Mouse (Mus musculus) neural tube, embryonic 11.5 days (tissue): ENCODE measurements around the gene Ifit1bl1. TPM values are rescaled to one million over a fixed set of nuclear protein-coding genes. Genes with fewer than 3 reads are reported as not detected.
"Not testable (repeated sequence)": the region's sequence is repeated elsewhere in the genome, so short reads cannot be mapped to it uniquely, and the experiment has no call there.

Experiments
- ATAC-seq: fragments of 200-750 bp; cut with Nextera tagmentation; 2 replicates; pipeline ENCODE4 v1.8.0; 2017; ENCODE audit warnings: moderate number of reproducible peaks, mild to moderate bottlenecking, moderate TSS enrichment, moderate library complexity; ENCODE audit not compliant: insufficient read depth, low FRiP score, low TSS enrichment
- DNase-seq: peaks from one replicate; pipeline ENCODE4 v3.0.0-alpha.2; 2015; ENCODE audit warnings: low spot score
- H3K27ac ChIP-seq: fragments of 300-500 bp; sonication (generic); 2 replicates; pipeline ENCODE4 v1.5.1; 2014; ENCODE audit warnings: low read depth, mild to moderate bottlenecking, low read length
- H3K27me3 ChIP-seq: fragments of 300-500 bp; sonication (generic); 2 replicates; pipeline ENCODE4 v1.6.1; 2014; ENCODE audit warnings: mild to moderate bottlenecking, low read length, mixed read lengths; ENCODE audit not compliant: control insufficient read depth, insufficient read depth
- H3K36me3 ChIP-seq: fragments of 300-500 bp; sonication (generic); 2 replicates; pipeline ENCODE4 v1.6.1; 2014; ENCODE audit warnings: mild to moderate bottlenecking, low read length, moderate library complexity, mixed read lengths; ENCODE audit not compliant: control insufficient read depth, insufficient read depth
- H3K4me1 ChIP-seq: fragments of 300-500 bp; sonication (generic); 2 replicates; pipeline ENCODE4 v1.6.1; 2014; ENCODE audit warnings: low read length, mixed read lengths; ENCODE audit not compliant: control insufficient read depth, insufficient read depth
- H3K4me2 ChIP-seq: fragments of 300-500 bp; sonication (generic); 2 replicates; pipeline ENCODE4 v1.6.1; 2014; ENCODE audit warnings: low read depth, mild to moderate bottlenecking, moderate library complexity
- H3K4me3 ChIP-seq: fragments of 300-500 bp; sonication (generic); 2 replicates; pipeline ENCODE4 v1.5.1; 2014; ENCODE audit warnings: low read depth, low read length
- H3K9ac ChIP-seq: fragments of 300-500 bp; sonication (generic); 2 replicates; pipeline ENCODE4 v1.6.1; 2014; ENCODE audit warnings: mild to moderate bottlenecking, low read length
- H3K9me3 ChIP-seq: fragments of 300-500 bp; sonication (generic); 2 replicates; pipeline ENCODE4 v1.6.1; 2016; ENCODE audit warnings: low read length; ENCODE audit not compliant: control insufficient read depth
- WGBS: fragments of 180-500 bp; shearing (Covaris S2); extraction: QIAGEN DNeasy Blood & Tissue Kit; methylation state at CpG from one replicate; pipeline ENCODE4 v1.1.7; 2014; 5-methylcytosine and 5-hydroxymethylcytosine counted together
- polyA plus RNA-seq: library from polyadenylated mRNA; unstranded; fragments of >200 nt; fragmentation: Nextera tagmentation; extraction: Ambion mirVana; gene quantifications from 2 replicates; pipeline ENCODE4 v1.2.1, GENCODE M21; 2014

Ifit1bl1 gene
- polyA plus RNA-seq, 1 experiment from 2014 or later, result 0.11 TPM

DNA sequence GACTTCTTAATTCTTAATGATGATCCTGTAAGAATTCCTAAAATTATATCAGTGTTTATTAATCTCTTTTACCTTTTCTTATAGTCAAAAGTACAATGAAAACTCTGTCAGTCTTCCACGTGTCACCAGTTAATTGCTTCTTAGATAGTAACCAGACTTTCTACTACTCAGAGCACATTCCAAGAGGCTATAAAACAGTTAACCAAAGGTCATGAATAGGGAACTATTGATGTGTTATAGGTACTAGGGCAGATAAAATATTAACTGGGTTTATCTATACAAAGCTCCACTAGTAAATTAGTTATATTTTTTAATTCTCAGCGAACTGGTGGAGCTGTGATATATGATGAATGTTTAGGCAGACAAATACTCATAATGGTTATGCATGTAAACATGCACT lies 25.7 kb upstream of the Ifit1bl1 start:
- Histone ChIP-seq H3K4me3 (no peak overlapping the region), H3K9ac (no peak overlapping the region), H3K27ac (no peak overlapping the region), H3K4me2 (no peak overlapping the region), H3K27me3 (no peaks in the 10 kb centered on the region), H3K36me3 (no peaks in the 10 kb centered on the region), H3K9me3 (no peaks in the 10 kb centered on the region), H3K4me1 (no peaks in the 10 kb centered on the region)
- DNase-seq (no peak), ATAC-seq (no peak)
- 66% methylated on average over 2 of the region's 2 CpGs for WGBS

DNA sequence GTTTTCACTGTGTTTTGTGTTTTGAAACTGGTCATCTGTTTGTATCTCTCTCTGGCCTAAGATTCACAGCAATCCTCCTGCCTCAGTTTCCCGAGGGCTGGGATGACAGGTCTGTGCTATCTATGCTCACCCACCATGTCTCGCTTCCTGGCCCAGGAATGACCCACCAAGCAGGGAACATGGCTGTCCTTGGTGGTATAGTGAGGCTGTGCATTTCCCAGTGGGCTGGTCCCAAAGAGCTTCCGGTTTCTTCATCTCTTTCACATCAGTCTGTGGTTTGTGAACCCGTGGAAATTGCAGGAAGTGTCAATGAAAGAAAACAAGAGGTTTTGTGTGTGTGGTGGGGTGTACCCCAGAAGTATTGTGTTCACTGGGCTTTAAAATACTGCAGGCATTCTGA lies 22.9 kb upstream of the Ifit1bl1 start:
- Histone ChIP-seq H3K9ac (no peak overlapping the region), H3K9me3 (no peaks in the 10 kb centered on the region), H3K27me3 (no peaks in the 10 kb centered on the region), H3K36me3 (no peaks in the 10 kb centered on the region), H3K4me3 (no peak overlapping the region), H3K4me2 (no peak overlapping the region), H3K4me1 (no peaks in the 10 kb centered on the region), H3K27ac (no peak overlapping the region)
- DNase-seq (no peak), ATAC-seq (no peak)
- WGBS, result 82% methylated on average over 4 of the region's 4 CpGs

DNA sequence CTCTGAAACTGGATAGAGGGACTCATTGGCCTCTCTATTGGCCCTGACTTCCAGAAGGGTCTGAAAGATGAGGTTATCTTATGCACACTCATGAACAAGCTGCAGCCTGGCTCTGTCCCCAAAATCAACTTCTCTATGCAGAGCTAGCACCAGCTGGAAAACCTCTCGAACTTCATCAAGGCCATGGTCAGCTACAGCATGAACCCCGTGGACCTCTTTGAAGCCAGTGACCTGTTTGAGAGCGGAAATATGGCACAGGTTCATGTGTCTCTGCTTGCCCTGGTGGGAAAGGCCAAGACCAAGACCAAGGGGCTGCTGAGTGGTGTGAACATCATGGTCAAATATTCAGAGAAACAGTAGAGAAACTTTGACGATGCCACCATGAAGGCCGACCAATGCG lies 22.0 kb upstream of the Ifit1bl1 start:
- ATAC-seq (no peak), DNase-seq (no peak)
- WGBS, result 91% methylated on average over 6 of the region's 6 CpGs
- Histone ChIP-seq H3K4me2 (no peak overlapping the region), H3K9ac (no peak overlapping the region), H3K27me3 (no peaks in the 10 kb centered on the region), H3K4me3 (no peak overlapping the region), H3K27ac (no peak overlapping the region), H3K4me1 (no peaks in the 10 kb centered on the region), H3K9me3 (no peaks in the 10 kb centered on the region), H3K36me3 (no peaks in the 10 kb centered on the region)

DNA sequence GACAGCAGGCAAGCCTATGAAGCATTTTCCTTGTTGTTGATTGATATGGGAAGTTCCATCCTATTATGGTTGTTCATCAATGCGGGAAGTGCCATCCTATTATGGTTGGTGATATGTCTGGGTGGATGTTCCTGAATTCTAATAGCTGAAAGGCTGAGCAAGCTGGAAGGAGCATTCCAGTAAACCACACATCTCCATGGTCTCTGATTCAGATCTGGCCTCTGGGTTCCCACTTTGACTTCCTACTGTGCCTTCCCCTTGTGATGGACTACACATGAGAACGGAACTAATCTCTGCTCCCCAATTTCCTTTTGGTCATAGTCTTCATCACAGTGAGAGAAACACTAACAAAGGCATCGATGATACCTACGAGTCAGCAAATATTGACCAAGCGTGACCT lies 19.1 kb upstream of the Ifit1bl1 start:
- no peak overlapping the region for H3K4me2 ChIP-seq
- no peak overlapping the region for H3K27ac ChIP-seq
- no peak for ATAC-seq
- 93% methylated on average over 5 of the region's 5 CpGs for WGBS
- no peaks in the 10 kb centered on the region for H3K4me1 ChIP-seq
- no peaks in the 10 kb centered on the region for H3K9me3 ChIP-seq
- no peak overlapping the region for H3K4me3 ChIP-seq
- H3K9ac ChIP-seq, result no peak overlapping the region
- no peaks in the 10 kb centered on the region for H3K36me3 ChIP-seq
- no peaks in the 10 kb centered on the region for H3K27me3 ChIP-seq
- no peak for DNase-seq

DNA sequence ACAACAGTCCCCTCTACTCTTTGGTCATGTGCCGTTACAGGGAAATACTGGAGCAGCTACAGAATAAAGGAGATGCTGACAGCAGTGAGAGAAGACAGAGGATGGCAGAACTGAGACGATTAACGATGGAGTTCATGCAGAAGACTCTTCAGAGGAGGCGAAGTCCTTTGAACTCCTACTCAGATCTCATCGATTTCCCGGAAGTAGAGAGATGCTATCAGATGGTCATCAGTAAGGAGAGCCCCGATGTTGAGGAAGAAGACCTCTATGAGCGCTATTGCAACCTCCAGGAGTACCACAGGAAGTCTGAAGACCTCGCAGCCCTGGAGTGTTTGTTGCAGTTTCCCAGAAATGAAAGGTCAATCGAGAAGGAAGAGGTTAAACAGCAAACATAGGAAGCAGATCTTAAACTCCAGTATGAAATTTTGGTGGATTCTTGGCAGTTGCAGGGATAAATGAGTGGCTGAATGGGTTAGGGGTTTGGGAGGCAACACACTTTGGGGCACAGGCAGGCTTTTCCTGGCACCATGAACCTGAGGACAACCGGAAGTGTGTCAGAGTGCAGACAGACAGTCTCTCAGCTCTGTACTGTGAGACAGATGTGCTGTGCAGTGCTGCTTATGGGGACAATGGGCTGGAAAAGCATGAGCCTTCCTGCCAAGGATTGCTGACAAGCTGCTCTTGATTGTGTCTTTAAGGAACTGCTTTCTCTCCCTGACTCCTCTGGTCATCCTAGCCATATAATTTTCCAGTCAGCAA lies 10.7 kb upstream of the Ifit1bl1 start:
- not testable (repeated sequence) for DNase-seq, ATAC-seq, H3K4me3 ChIP-seq, H3K27me3 ChIP-seq, H3K36me3 ChIP-seq, H3K27ac ChIP-seq, H3K4me1 ChIP-seq, H3K9me3 ChIP-seq, H3K9ac ChIP-seq, H3K4me2 ChIP-seq
- 90% methylated on average over 5 of the region's 11 CpGs for WGBS

DNA sequence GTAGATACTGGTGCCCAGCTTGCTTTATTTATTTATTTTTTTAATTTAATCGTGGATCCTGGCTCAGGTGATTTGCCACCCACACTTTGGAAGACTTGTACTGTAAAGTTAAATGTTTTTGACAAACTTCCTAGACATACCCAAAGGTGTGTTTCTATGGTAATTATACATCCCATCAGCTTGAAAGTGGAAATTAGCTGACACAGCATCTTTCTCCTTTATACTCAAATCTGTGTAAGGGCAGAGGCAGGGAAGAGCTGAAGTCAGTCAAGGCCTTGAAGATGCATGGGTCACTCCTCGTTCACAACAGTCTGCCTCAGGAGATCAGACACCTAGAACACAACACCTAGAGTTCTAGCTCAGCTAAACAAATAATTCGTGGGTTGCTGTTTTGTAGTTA lies 8.4 kb upstream of the Ifit1bl1 start:
- ATAC-seq, H3K4me2 ChIP-seq, H3K27me3 ChIP-seq: not testable (repeated sequence)

DNA sequence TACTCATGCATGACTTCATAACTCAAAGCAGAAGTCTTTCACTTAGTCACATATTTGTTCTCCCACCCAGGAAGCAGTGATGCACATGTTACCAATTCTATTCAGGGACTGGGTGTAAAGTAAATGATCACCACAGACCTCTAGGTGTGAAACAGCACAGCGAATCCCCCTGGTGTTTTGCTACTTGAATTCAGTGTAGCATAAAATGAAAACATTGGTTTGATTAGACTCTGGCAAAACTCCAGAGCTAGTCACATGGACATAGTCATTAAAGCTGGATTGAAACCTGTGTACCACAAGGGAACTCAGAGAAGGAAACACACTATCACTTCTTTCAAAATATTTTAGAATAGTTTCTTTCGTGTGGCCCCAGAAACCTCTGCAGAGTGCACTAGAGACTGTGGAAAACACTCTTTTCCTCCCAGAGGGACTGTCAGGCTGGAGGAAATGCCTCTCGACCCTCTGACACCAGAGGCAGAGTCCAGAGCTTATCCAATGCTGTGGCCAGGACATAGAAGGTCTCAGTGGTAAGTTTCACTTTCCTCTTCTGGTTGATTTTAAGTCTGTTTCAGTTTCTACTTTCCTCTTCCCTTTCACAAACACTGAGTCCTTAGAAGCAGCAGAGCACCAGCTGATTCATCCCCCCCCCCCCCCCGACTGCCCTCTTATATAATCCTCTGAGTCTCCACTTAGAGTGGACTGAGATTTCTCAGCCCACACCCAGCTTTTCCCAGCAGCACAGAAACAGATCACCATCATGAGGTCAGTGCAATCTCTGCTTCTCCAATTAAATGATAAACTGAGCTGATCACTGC lies 5.7 kb upstream of the Ifit1bl1 start, which contains the start of gene Ifit3b:
TSS of gene Ifit3b (plus strand) at position 734 of the 815 bp plus-strand sequence.
- not testable (repeated sequence) for H3K4me1 ChIP-seq, H3K27me3 ChIP-seq, H3K4me3 ChIP-seq, ATAC-seq, H3K9me3 ChIP-seq, DNase-seq, H3K4me2 ChIP-seq, H3K36me3 ChIP-seq, H3K27ac ChIP-seq, H3K9ac ChIP-seq
- WGBS, result 65% methylated on average over 4 of the region's 4 CpGs

More for the DNA sequence above, 8.4 kb upstream of the Ifit1bl1 start:
- not testable (repeated sequence) for H3K4me3 ChIP-seq, H3K27ac ChIP-seq, H3K9ac ChIP-seq, H3K4me1 ChIP-seq, H3K9me3 ChIP-seq, DNase-seq, H3K36me3 ChIP-seq
- WGBS, result 76% methylated on average over 3 of the region's 3 CpGs

DNA sequence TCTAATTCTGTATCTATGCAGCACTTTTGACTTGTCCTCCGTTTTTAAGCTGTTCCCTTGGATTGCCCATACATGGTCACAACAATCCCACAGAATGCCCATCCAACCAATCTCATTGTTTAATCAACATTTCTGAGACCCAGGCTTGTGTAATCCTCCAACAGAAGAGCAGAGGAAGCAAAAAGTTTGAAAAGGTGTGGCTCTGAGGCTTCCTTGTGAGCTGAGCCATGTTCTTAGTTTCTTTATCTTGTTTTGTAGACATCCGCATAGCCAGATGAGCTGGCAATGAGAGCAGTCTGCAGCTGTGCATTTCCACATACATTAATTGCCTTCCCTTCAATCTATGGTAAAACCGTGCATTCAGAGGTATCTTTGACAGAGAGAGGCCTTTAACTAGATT lies 3.7 kb upstream of the Ifit1bl1 start:
- Histone ChIP-seq H3K4me3 (no peak overlapping the region), H3K27ac (no peak overlapping the region), H3K36me3 (no peaks in the 10 kb centered on the region), H3K4me1 (no peaks in the 10 kb centered on the region), H3K4me2 (no peak overlapping the region), H3K9me3 (no peaks in the 10 kb centered on the region), H3K27me3 (no peaks in the 10 kb centered on the region), H3K9ac (no peak overlapping the region)
- WGBS, result 86% methylated on average over 3 of the region's 3 CpGs
- ATAC-seq, result no peak
- DNase-seq, result no peak

DNA sequence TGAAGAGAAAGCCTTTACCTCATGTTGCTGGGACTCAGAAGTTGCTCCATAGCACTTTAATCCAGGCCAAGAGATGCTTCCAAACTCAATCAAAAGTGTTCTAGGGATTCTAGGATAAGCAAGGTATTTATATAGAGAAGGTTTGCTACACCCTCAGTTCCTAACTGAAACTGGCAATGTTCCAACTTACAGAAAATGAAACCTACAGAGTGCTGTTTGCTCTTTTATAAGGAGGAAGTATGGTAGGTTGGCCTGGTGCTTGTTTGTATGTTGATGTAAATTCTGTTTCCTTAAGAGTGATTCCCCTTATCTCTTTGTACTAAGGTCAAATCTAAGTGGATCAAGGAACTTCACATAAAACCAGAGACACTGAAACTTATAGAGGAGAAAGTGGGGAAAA lies 2.5 kb downstream of the Ifit1bl1 start:
- not testable (repeated sequence) for H3K9me3 ChIP-seq, H3K36me3 ChIP-seq, H3K27ac ChIP-seq, H3K4me3 ChIP-seq, H3K9ac ChIP-seq, H3K4me1 ChIP-seq, ATAC-seq, H3K4me2 ChIP-seq, DNase-seq, H3K27me3 ChIP-seq
